Mouse (Mus musculus) heart, postnatal 10 days (tissue): ENCODE measurements around the gene Exph5. TPM values are rescaled to one million over a fixed set of nuclear protein-coding genes. Genes with fewer than 3 reads are reported as not detected.

ENCODE experiments used
- DNase-seq, 2 experiments: peaks; one replicate each; pipeline ENCODE4 v3.0.0; 2021
- intact Hi-C: fragments of 180-260 bp; cut with DNase I; formaldehyde crosslinking; loops from one replicate; pipeline ENCODE4 v1.15.1; 2025
- total RNA-seq, 2 experiments: library from RNA; stranded (reverse); gene quantifications; 2 replicates each; pipeline ENCODE4 v1.2.3; 2021

Exph5 gene
- total RNA-seq, 2 experiments from 2014 or later: 0.24 to 0.45 TPM

DNA sequence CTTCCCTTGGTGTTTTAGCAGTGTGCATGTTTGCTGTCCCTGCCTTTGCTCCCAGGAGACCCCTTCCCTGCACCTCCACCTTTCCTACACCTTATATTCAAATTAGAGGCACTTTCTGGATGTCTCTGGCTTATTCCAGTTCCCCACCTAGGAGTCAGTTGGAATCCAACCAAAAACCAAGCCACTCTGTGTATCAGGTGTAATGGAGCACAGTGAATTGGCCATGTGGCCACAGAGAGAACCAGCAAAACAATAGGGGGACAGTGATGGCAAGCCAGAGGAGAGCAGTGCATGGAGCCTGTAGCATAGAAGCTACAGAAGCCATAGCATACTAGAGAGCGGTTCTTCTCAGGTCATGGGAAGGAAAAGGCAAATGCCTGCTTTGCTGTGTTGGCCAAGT is 11.5 kb downstream of the Exph5 start:
- intact Hi-C loops: no loop called here
- DNase-seq: no peak

DNA sequence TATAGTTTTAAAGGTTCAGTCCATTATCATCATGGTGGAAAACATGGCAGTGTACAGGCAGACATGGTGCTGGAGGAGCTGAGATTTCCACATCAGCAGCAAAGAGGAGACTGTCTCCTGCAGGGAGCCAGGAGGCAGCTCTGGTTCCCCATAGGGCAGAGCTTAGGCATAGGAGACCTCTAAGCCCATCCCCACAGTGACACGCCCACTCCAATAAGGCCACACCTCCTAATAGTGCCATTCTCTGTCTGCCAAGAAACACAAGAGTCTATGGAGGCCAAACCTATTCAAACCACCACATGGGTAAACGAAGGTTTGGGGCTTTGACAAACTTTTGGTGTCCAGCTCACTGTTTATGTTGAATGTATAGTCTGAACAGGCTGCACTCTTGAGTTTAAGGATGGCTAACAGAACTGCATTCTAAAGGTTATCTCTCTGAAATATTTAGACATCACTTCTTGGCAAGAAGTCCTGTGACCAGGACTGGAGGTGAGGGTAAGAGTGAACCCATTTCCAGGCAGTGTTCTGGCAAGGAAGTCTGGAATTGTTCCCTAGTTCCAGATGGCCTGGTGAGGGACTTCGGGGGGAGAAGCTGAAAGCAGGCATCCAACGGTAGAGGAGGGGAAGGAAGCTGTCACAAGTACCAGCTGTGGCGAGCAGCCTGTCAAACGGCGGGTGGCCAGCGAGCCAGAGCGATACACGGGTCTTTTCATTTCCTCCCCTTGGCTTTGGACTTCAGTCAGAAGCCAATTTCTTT is 19.6 kb downstream of the Exph5 start:
- intact Hi-C loops: no loop called here
- DNase-seq: peak; percentile 16 to 43

DNA sequence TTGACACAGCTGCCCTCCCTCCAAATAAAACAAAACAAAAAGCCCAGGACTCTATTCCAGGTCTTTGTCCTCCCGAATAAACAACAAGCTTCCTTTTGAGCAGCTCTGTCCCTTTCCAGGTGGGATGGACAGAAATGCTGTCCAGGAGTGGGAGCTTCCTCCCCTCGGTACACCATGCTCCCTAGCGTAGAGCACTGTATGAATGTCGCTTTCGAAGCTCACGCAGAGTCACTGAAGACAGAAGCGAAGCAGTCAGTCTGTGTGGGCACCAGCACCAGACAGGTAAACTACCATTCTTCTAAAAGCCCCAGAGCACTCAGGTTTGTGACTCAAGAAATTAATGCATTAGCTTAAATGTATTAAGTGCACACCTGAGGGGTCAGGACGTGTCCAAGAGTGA is 20.2 kb downstream of the Exph5 start:
- intact Hi-C loops: no loop called here

DNA sequence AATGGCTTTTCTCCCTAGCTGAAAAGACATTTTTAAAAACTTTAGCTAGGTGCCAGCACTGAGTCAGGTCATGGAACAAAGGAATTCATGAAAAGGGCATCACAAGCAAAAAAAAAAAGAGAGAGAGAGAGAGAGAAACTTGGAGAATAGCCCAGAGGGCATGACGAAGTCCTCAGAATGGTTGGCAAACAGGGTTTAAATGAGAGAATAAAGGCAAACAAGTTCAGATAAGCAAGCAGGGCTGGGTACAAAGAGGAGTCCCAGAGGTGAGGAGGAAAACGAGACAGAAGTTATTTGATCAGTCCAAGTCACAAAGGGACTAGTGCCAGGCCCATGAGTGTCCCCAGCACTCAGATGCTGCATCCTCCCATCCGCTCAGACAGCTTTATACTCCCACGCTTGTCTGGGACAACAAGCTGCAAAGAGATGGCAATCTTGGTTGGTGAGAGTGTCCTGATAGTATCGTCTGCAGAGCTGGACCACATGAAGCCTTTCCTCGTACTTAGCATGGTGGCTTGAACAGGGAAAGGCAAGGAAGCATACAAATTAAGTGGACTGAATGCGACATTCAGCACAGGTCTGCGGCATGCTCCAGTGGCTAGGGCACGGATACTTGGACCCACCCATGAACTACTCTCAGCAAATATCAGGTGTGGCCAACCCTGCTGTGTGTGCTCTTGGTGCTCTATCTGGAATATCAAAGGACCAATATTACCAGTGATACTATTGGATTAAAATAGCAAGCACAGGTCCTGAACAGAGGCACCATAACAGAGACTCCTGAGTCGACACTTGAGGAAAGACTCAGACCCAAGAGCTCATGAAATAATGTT is 22.2 kb downstream of the Exph5 start:
- no peak for DNase-seq
- intact Hi-C loops: no loop called here

More for the DNA sequence above, 20.2 kb downstream of the Exph5 start:
- no peak for DNase-seq

DNA sequence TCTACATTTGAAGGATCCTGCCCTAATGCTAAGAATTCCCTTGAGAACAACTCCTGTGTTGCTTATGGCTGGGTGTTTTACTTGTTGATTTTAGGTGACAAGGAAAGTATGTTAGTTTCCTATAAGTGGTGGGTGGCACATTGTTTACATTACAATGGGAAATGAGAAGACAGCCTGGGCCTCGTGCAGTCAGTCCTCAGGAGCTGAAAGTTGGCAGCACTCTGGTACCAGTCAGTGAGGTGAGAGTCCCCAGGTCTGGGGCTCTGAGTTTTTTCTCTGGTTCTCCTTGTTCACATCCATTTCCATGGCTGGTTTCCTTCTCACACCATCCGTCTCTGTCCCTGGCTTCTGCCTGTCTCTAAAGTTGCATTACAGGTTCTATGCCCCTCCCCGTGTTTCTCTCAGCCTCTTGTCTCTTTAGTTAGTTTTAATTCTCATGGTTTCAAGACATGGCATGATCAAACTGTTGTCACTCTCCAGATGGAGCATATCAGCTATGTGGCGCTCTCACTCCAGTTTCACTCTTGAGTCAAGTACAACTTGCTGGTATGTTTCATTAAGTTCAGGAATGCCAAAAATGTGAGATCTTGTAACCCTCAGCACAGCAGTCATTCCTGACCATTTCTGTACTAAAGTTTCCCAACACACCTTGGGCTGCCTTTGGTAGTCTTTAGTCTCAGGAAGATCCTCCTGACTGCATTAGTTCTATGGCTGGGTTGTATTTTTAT is 24.1 kb downstream of the Exph5 start:
- intact Hi-C loops: no loop called here
- DNase-seq: no peak

DNA sequence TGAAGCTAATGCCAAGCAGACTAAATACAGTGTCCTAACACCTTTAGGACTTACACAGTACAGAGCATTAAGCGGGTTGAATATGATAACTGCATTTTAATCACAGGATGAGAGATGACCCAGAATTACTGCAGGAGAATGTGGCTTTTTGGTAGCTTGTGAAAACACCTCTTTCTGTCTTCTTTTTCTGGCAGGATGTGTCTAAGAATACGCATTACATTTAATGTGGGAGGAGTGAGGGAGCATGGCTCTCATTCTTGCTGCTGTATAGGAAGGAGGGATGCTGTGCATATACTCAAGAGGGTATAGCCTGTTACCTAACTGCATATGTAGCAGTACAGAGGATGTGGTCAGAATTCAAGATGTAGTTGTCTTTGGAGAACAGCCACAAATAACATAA is 26.7 kb downstream of the Exph5 start:
- intact Hi-C loops: no loop called here
- no peak for DNase-seq

DNA sequence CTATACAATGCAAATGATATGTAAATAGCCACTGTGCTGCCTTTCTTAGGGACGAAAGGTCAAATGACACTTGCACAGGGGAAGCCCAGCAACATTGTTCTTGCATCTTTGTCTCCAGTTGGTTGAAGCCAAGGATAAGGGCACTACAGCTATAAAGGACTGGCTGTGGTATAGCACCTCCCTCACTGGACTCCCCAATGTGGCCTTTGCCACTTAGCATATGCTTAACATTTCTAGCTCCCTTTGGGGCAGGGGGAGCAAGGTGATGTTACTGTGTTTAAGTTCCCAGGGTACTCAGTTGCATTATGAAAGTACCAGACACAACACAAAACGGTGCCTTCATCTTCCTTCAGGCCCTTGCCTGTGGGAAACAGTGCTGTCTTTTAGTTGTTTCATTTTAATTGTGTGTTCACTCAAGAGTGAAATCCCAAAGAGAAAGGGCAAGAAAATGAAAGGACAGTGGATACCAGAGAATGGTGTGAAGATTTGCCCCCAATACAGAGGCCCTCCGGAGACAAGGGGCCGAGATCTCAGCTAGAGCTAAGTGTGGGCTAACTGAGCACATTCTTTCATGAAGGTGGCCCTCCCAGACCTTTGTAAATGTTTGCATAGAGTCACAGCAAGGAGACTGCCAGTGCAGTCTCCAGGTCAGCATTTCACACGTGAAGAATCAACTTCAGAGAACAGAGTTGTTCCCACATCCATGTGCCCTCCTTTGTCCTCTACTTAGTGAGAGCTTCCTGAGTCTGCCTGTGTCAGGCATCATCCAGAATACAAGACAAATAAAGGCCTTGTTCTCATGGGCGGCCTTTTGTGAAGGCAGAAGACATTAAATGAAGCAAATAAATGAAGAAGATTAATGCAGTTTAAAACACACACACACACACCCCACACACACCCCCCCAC is 28.1 kb downstream of the Exph5 start:
- intact Hi-C loops: no loop called here

DNA sequence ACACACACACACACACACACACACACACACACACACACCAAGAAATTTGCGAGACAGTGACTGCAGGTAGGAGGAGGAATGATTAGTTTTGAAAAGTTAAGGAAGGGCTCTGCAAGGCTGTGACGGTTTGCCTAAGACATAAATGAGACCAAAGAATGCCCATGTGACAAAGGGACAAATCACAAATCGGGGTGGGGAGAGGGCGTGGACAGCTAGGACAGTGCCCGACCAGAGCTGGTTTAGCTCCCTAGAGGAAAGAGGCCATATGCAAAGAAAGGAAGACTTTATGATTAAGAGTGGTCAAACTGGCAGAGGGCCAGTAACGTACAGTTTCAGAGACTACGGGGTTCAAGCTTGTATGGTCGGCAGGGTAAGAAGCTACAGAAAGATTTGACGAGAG is 28.8 kb downstream of the Exph5 start:
- intact Hi-C loops: no loop called here
- DNase-seq: no peak

More for the DNA sequence above, 28.1 kb downstream of the Exph5 start:
- no peak for DNase-seq

DNA sequence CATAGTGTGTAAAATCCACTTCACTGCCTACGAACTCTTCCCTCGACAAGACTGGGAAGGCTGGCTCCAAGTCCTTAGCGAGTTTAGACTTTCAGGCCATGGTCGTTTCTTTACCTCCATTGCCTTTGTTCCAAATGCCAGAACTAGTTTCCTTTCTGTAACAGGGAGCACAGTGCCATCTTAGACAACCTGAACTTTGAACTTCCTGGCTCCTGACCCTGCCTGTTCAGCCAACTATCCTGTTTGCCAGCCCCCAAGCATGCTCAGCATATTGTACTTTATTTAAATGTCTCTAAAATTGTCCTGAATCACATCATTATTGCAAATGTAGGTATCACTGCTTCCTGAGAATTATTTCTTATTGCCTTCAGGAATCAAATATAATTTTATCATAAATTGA is 32.0 kb downstream of the Exph5 start:
- no peak for DNase-seq
- intact Hi-C loops: no loop called here

DNA sequence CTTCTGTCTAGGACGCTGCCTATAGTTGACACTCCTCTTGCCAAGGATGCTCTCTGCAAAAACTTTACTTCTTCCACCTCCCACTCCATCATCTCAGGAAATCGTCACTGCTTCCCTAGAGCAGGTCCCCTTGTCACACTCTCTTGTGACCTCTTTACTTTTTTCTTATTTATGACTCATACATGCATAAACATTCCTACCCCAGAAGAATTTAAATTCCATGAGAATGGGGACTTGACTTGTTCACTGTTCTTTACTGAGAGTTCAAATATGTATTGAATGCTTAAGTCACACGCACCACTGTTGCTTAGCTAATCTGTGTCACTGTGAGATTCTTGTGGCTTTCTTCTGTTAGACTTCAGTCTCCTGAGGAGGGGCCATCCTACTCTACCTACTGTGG is 33.7 kb downstream of the Exph5 start:
- DNase-seq: no peak
- intact Hi-C loops: no loop called here

DNA sequence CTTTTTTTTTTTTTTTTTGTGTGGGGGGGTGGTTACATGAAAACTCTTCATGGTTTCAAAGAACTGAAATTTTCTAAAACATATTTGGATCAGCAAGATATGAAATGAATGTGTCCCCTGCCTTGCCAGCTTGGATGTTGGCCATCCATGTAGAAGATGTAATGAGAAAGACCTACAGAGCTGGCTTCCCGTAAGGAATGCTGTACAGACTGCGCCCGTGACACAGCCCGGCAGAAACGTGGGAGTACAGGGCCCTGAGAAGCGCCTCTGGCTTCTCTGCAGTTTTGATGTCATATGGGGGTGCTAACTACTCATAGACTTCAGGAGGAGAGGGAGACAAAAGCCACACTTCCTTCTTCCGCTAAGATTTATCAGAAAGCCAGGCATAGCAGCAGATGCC is 38.1 kb downstream of the Exph5 start:
- intact Hi-C loops: no loop called here

DNA sequence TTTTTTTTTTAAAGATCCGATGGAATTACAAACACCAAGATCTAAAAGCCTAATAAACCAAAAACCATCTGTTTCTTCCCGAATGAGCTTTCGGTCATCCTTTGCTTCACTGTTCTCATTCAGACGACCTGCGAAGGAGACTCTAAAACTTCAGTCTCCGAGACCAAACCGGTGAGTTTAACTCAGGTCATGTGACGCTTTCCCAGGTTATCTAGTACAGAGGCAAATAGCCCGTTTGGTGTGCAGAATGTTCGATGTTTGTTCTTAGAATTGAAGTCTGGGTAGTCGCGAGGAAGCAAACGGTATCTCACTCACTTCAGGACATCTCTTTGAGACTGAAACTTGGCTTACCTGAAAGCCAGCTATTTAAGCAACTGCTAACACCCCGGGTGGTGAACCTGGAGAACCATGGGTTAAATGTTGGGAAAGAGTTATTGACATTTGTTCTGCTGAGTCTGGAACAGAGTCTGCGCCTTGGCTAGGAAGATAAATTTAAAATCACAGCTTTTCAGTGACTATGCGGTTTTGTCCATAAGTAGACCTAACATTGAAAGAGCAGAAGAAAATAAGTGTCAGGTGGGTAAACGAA is 39.0 kb downstream of the Exph5 start:
- DNase-seq: no peak
- intact Hi-C loops: no loop called here

More for the DNA sequence above, 38.1 kb downstream of the Exph5 start:
- no peak for DNase-seq

DNA sequence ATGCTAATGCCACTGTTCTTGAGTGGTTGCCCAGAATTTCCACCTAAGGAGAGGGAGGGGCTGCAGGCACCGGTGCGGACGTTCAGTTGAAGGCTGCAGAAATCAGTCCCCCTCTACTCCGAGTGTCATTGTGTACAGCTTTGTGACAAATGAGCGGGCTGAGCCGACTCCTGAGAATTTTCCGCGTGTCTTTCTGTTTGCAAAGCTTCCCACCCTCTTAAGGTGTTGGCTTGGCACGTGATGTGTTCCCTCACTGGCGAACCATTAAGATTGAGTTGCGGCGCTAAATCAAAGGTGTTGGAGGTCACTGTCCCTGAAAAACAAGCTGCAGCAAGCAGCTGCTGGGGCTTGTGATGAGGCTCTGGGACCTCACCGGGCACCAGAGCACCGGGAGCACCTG is 39.5 kb downstream of the Exph5 start:
- peak; percentile 20 to 22 for DNase-seq

DNA sequence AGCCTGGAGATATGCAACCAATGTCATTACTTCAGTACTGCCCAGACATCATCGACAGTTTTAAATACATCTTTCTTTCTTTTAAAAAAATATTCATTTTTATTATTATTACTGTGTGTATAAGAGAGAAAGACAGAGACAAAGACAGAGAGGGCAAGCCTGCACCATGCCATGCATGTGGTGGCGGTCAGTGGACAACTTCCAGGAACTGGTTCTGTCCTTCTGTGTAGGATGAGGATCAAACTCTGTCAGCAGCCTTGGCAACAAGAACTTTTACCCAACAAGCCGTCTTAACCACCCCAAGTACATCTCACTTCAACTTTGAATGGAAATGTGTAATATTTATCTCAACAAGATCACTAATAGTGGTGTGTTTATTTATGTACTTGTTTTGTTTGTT is 40.5 kb downstream of the Exph5 start:
- intact Hi-C loops: no loop called here

More for the DNA sequence above, 39.5 kb downstream of the Exph5 start:
- intact Hi-C loops: no loop called here

DNA sequence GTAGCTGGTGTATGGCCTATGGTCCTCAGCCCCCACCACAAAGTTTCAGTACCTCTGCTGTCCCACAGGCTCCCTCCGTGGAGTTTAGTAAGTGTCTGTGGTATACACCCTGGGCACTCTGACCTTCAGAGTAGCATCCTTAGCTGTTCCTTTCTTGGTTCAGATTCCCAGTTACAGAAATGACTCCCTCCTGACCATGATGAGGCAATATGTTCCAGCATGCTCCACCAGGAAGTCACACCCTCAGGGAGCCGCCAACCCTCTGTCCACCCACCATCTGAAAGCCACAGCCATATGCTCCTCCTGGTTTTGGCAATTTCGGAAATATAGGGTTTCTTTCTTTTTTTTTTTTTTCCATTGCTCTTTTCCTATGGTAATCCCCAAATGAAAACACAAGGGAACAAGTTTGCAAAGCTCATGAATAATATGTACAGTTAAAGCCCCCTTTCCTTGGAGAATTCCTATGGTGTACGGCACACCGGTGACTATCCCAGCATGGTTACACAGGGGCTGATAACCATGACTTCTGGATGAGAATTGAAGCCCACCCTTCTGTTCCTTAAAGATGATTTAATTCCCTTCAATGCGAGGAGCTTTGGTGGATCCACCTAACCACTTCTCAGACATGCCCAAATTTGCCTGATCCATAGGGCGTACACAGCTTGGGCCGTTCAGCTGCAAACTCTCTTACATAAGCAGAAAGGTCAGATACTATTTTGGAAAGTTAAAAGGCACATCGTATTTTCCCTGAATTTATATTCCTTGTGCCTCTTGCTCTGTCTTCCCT is 43.4 kb downstream of the Exph5 start:
- intact Hi-C loops: no loop called here
- no peak for DNase-seq

More for the DNA sequence above, 40.5 kb downstream of the Exph5 start:
- no peak for DNase-seq

DNA sequence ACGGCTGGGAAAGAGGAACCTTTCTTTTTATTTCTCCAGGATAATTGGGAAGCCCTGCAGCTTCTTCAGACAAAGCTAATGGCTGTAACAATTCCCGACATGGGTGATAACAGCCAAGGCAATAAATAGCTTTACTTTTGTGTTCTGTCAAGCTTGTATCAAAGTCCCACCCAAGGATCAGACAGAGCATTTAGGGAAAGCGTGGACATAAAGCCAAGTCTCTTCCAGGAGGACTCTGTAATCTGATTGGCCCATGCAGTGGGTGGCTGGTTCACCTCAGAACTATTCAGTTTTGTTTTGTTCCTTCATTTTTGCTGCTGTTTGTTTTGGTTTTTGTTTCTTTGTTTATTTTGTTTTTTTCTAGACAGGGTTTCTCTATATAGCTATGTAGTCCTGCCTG is 44.3 kb downstream of the Exph5 start:
- no peak for DNase-seq
- intact Hi-C loops: no loop called here

DNA sequence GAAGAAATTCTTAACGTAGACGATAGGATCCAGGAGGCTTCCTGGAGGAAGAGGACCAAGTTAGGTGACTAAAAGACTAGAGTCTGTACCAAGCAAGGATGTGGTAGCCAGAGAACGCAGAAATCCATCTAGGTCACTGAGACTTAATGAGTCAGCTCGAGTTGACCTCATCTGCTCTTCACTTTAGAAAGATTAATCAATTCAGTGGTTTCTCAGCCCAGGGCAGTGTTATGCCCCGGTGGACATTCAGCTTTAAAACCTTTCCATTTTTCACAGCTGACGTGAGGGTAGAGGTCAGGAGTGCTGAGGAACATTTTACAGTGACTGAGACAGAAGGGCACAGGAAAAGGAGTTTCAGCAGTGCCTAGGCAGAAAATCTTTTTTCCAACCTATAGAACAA is 44.9 kb downstream of the Exph5 start:
- DNase-seq: no peak
- intact Hi-C loops: no loop called here

DNA sequence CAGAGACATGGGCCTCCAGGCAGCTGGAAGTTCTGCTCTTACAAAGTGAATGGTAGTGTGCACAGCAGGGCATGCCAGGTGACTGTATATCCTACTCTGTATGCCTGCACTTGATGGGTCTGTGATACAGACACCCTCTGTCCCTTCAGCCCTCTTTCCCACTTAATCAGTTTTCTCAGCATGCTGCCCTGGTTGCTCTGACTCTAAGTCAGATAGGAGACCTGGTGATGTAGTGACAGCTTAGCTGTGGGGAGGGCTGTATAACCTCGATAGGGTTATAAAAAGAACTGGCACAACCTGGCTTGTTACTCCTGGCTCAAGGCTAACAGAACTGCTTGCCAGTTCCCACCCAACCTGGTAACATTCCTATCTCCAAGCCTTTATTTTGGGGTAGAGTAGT is 47.7 kb downstream of the Exph5 start:
- peak in 1 of 2 experiments; percentile 16 for DNase-seq
- intact Hi-C loops: no loop called here

DNA sequence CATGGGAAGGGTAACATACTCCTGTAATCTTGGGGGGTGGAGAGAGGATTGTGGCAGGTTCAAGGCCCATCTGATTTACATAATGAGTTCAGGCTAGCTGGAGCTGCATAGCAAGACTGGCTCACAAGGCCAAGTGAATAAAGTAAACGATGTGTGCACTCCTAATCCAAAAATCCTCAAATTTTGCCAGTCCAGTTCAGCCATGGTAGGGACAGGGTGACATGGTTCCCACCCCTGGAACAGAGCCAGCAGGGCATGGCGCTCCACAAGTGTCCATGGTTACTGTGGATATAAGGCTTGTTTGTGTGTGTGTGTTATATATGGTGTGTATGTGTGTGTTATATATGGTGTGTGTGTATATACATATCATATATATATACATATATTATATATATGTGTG is 48.9 kb downstream of the Exph5 start:
- DNase-seq: no peak
- intact Hi-C loops: no loop called here
